Mouse (Mus musculus): ENCODE results near the gene Olfr49. TPM values are rescaled to one million over a fixed set of nuclear protein-coding genes. Genes with fewer than 3 reads are reported as not detected.

Gene Olfr49
- polyA plus RNA-seq, 1 experiment from 2014 or later: 0.08 TPM

DNA sequence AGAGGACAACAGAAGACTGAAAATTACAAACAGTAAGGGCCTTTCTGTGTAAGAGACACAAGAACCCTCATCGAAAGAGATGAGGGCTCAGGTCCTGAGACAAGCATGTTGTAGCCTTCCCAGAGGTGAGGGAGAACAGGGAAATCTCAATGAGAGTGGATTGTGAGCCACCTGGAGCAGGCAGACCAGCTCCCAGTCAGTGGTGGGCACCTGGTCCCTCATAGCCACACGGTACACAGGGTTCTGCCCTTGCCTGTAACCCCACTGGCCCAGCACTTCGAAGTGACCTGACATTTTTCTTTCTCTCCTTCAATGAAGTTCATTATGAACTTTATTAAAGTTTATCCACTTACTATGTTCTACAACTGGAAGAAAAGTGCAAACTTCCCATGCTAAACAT lies 12.0 kb downstream of the Olfr49 start:
- Histone ChIP-seq H3K4me3 (no peak overlapping the region), H3K4me1 (no peaks in the 10 kb centered on the region), H3K36me3 (peaks cover 16% of the 10 kb centered on the region), H3K27ac (no peak overlapping the region), H3K9me3 (no peaks in the 10 kb centered on the region), H3K27me3 (ENCODE audit: insufficient read depth, poor library complexity, severe bottlenecking) (no peaks in the 10 kb centered on the region)
- 76% methylated on average over 3 of the region's 3 CpGs for WGBS
- DNase-seq (ENCODE audit: low spot score): peak; percentile 69

DNA sequence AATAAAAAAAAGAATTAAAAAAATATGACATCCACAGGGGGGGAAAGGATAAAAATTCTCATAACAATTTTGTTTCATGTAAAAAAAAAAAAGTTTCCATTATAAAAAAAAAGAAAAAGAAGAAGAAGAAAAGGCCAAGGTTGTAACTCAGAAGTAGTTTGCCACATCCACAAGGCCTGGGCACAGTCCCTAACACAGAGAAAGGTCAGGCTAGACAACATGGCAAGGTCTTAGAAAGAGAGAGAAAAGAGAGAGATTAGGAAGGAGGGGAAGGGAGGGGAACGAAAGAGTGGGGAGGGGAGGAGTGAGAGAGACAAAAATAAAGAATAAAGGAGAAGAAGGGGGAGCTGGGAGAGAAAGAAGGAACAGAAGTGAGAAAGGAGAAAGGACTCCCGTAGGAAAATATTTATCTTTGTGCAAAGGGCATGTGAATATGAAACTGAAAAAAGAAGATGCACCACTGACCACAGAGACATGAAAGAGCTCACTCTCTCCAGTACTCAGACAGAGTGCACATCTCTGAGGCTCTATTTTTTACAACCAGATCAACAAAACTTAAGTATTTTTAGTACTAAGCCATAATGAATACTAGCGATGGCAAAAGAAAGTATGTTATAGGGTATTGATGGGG lies 12.6 kb downstream of the Olfr49 start:
- Histone ChIP-seq H3K36me3 (peaks cover 22% of the 10 kb centered on the region), H3K9me3 (no peaks in the 10 kb centered on the region), H3K27ac (no peak overlapping the region), H3K4me1 (no peaks in the 10 kb centered on the region), H3K27me3 (ENCODE audit: insufficient read depth, poor library complexity, severe bottlenecking) (no peaks in the 10 kb centered on the region), H3K4me3 (no peak overlapping the region)
- no peak for DNase-seq (ENCODE audit: low spot score)
- 73% methylated on average over 3 of the region's 3 CpGs for WGBS

DNA sequence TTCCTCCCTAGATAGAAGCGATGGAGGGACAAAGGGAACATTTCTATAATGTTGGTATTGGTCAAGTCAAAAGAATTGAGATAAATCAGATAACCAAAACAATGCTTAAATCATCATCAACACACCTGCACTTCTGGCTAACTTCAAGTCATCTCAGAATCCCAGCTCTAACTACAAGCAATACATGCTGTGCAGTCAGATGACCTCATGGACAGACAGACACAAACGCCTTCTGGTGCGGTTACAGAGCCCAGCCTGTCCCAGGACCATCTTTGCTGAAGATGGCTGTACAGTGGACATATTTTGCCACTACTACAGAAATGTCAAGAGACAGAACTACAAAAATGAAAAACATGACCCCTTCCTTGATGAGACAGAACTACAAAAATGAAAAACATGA lies 14.3 kb downstream of the Olfr49 start:
- Histone ChIP-seq H3K9me3 (no peaks in the 10 kb centered on the region), H3K27ac (no peak overlapping the region), H3K36me3 (peaks cover 31% of the 10 kb centered on the region), H3K4me3 (no peak overlapping the region), H3K27me3 (ENCODE audit: insufficient read depth, poor library complexity, severe bottlenecking) (no peaks in the 10 kb centered on the region), H3K4me1 (peaks cover 4% of the 10 kb centered on the region)
- DNase-seq (ENCODE audit: low spot score): peak; percentile 59
- 85% methylated on average over 3 of the region's 3 CpGs for WGBS

DNA sequence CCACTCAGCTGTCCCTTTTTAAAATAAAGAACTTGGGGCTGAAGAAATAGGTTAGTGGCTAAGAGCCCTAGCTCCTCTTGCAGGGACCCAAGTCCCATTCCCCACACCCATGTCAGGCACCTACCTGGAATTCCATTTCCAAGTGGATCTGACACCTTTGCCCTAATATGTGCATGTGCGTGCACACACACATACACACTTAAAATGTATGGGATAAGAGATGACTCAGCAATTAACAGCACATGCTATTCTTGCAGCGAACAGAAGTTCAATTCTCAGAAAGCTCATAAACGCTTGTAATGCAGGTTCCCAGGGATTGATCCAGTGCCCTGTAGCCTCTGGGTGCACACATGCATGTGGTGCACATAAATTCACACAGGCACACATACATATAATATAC lies 15.2 kb downstream of the Olfr49 start:
- peaks cover 31% of the 10 kb centered on the region for H3K36me3 ChIP-seq
- DNase-seq (ENCODE audit: low spot score): peak; percentile 56
- H3K4me3 ChIP-seq: no peak overlapping the region

DNA sequence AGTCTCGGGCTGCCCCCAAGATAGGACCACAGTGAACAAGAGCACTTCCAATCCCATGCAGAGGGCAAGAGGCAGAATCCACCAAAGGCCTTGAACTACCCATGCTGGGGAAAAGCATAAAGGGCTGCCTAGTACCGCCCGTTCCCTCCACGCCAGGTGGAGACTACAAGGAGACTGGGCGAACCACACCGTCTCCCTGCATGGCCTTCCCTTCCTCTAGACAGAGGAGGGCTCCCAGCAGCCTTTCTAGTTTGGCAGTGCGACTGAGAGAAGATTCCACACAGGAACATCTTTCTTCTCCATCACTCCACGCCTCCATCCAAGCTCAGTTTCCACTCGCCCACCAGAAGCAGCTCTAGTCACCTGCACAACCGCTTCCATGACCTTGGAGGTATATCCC lies 16.8 kb downstream of the Olfr49 start:
- Histone ChIP-seq H3K4me1 (peaks cover 21% of the 10 kb centered on the region), H3K27me3 (ENCODE audit: insufficient read depth, poor library complexity, severe bottlenecking) (no peaks in the 10 kb centered on the region), H3K27ac (no peak overlapping the region), H3K9me3 (no peaks in the 10 kb centered on the region), H3K36me3 (peaks cover 42% of the 10 kb centered on the region), H3K4me3 (no peak overlapping the region)
- peak; percentile 58 for DNase-seq (ENCODE audit: low spot score)
- 92% methylated on average over 10 of the region's 10 CpGs for WGBS

More for the DNA sequence above, 15.2 kb downstream of the Olfr49 start:
- no peaks in the 10 kb centered on the region for H3K9me3 ChIP-seq
- WGBS: 95% methylated on average over 3 of the region's 3 CpGs
- H3K27me3 ChIP-seq (ENCODE audit: insufficient read depth, poor library complexity, severe bottlenecking): no peaks in the 10 kb centered on the region
- no peak overlapping the region for H3K27ac ChIP-seq
- H3K4me1 ChIP-seq: peaks cover 13% of the 10 kb centered on the region

DNA sequence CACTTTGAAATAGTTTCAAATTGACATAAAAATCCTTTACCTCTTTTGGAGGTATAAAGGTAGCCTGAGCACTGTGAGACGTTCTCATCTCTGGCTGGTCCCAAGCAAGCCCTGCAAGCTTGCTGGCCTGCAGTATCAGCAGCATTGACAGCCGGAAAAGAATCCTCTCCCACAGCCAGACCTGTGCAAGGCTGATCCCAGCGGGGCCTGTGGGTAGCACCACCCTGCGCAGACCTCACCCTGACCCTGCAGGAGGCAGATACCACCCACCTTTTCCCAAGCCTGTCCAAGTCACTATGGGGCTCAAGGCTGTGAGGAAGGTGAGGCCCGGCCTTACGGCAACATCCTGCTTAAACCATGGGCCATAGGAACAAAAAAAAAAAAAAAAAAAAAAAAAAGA lies 18.8 kb downstream of the Olfr49 start:
- Histone ChIP-seq H3K9me3 (no peaks in the 10 kb centered on the region), H3K4me3 (no peak overlapping the region), H3K27ac (no peak overlapping the region), H3K36me3 (peaks cover 49% of the 10 kb centered on the region), H3K4me1 (peaks cover 25% of the 10 kb centered on the region), H3K27me3 (ENCODE audit: insufficient read depth, poor library complexity, severe bottlenecking) (no peaks in the 10 kb centered on the region)
- WGBS: 73% methylated on average over 6 of the region's 6 CpGs
- no peak for DNase-seq (ENCODE audit: low spot score)

DNA sequence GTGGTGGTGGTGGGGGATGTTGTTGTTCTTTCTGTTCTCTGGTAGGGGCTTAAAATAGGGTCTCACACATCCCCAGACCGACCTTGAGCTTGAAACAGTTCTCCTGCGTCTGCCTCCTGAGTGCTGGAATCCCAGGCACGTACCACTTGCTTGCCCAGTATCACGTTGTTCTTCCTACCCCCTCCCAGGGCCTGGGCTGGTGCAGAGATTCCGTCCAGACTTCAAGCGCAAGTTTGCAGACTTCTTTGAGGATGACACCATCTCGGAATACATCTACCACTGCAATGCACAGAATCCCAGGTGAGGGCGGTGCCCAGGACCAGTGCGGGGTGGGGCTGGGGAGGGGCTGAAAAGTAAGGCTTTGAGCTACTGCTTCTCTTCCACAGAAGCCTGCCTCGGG lies 19.6 kb downstream of the Olfr49 start:
- Histone ChIP-seq H3K9me3 (no peaks in the 10 kb centered on the region), H3K36me3 (peaks cover 49% of the 10 kb centered on the region), H3K4me1 (peaks cover 32% of the 10 kb centered on the region), H3K4me3 (no peak overlapping the region; the same call in 1 of the 2 replicates), H3K27ac (peak overlapping the region; percentile 76), H3K27me3 (ENCODE audit: insufficient read depth, poor library complexity, severe bottlenecking) (no peaks in the 10 kb centered on the region)
- no peak for DNase-seq (ENCODE audit: low spot score)
- WGBS: 42% methylated on average over 10 of the region's 10 CpGs

DNA sequence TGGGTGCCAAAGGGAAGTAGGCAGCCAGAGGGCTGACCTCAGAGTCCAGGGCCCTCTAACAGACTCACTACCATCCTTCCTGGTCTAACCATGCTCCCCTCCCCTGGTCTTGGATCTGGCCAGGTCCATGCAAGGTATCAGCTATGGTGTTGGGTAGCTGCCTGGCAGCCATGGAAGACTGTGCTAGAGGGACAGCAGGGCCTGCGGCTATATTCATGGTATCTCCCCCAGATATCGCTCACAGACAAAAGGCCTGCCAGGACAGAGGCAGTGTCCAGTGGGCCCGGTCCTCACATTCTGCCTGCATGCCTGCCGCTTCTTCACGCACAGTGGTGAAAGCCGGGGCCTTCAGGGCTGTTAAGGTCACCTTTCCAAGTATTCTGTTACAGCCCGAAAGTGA lies 20.5 kb downstream of the Olfr49 start:
- Histone ChIP-seq H3K4me3 (no peak overlapping the region), H3K27me3 (ENCODE audit: insufficient read depth, poor library complexity, severe bottlenecking) (no peaks in the 10 kb centered on the region), H3K27ac (peak overlapping the region; percentile 76; the same call in 1 of the 2 replicates), H3K4me1 (peaks cover 39% of the 10 kb centered on the region), H3K36me3 (peaks cover 47% of the 10 kb centered on the region), H3K9me3 (no peaks in the 10 kb centered on the region)
- 69% methylated on average over 7 of the region's 7 CpGs for WGBS
- no peak for DNase-seq (ENCODE audit: low spot score)

DNA sequence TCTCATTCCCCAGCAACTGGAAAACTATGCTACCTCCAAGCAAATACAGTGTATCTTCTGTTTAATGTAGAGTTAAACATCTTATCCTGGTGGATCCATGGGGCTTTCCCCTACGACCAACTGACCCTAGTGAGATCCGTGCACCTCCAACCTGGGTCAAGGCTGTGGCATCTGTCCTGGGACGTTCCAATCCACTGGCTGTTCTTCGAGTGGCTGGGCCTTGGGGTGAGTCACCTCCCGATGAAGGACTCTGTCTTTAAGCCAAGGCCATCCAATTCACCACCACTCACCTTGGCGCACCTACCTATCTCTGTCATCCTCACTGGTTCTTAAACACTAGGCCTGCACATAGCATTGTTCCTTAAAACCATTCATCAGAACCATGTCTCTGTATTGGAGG lies 21.6 kb downstream of the Olfr49 start:
- Histone ChIP-seq H3K4me3 (no peak overlapping the region), H3K9me3 (no peaks in the 10 kb centered on the region), H3K36me3 (peaks cover 37% of the 10 kb centered on the region), H3K27me3 (ENCODE audit: insufficient read depth, poor library complexity, severe bottlenecking) (no peaks in the 10 kb centered on the region), H3K27ac (no peak overlapping the region), H3K4me1 (peaks cover 49% of the 10 kb centered on the region)
- peak; percentile 47 for DNase-seq (ENCODE audit: low spot score)
- 92% methylated on average over 6 of the region's 6 CpGs for WGBS

DNA sequence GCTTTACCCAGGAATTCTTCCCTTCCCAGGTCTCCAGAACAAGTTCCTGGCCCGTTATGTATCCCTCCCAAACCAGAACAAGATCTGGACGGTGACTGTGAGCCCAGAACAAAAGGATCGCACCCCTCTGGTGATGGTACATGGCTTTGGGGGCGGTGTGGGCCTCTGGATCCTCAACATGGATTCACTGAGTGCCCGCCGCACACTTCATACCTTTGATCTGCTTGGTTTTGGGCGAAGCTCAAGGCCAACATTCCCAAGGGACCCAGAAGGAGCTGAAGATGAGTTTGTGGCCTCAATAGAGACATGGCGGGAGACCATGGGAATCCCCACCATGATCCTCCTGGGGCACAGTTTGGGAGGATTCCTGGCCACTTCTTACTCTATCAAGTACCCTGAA lies 22.1 kb downstream of the Olfr49 start:
- no peak overlapping the region for H3K27ac ChIP-seq
- WGBS: 84% methylated on average over 8 of the region's 8 CpGs

DNA sequence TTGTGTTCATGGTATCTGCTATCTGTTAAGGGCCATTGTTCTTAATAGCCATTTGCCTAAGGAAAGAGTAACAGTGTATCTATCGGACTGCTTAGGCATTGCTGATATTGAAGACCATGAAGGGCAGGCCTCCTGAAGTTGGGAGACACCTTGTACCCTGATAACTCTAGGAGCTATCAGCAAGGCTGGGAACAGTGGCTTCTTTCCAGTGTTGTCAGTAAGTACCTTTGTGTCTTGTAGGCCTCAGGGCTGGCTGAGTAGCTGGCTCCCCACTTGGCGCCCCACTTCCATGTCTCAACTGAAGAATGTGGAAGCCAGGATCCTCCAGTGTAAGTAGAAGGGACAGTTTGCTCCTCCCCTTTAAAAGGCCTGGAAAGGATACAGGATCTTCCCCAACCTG lies 23.4 kb downstream of the Olfr49 start:
- H3K27ac ChIP-seq: no peak overlapping the region
- no peak overlapping the region for H3K4me3 ChIP-seq
- H3K36me3 ChIP-seq: peaks cover 20% of the 10 kb centered on the region
- peak; percentile 70 for DNase-seq (ENCODE audit: low spot score)
- no peaks in the 10 kb centered on the region for H3K27me3 ChIP-seq (ENCODE audit: insufficient read depth, poor library complexity, severe bottlenecking)
- 78% methylated on average over 2 of the region's 2 CpGs for WGBS
- peaks cover 50% of the 10 kb centered on the region for H3K4me1 ChIP-seq
- H3K9me3 ChIP-seq: no peaks in the 10 kb centered on the region

More for the DNA sequence above, 22.1 kb downstream of the Olfr49 start:
- Histone ChIP-seq H3K36me3 (peaks cover 32% of the 10 kb centered on the region), H3K9me3 (no peaks in the 10 kb centered on the region), H3K4me1 (peaks cover 50% of the 10 kb centered on the region), H3K27me3 (ENCODE audit: insufficient read depth, poor library complexity, severe bottlenecking) (no peaks in the 10 kb centered on the region), H3K4me3 (no peak overlapping the region)
- DNase-seq (ENCODE audit: low spot score): peak; percentile 67

DNA sequence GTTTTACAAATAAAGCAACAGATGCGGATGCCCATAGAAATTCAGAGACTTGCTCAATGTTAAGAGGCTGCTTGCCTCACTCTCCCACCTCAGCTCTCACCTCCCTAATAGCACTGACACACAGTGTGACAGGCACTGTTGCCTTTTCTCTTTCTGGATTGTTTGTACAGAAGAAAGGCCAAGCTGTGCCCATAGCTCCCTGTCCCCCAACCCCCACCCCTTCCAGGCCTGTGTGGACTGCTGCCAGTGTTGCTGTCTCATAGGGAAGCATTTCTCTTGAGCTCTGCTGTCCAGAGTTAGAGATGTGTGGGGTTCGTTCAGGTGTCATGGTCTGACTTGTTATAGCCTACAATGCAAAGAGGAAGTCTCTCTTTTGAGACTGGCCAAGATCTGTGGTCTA lies 24.5 kb downstream of the Olfr49 start:
- Histone ChIP-seq H3K27ac (no peak overlapping the region), H3K36me3 (peaks cover 19% of the 10 kb centered on the region), H3K27me3 (ENCODE audit: insufficient read depth, poor library complexity, severe bottlenecking) (no peaks in the 10 kb centered on the region), H3K4me3 (peak overlapping the region; percentile 80), H3K9me3 (no peaks in the 10 kb centered on the region), H3K4me1 (peaks cover 44% of the 10 kb centered on the region)
- 71% methylated on average over 2 of the region's 2 CpGs for WGBS
- DNase-seq (ENCODE audit: low spot score): peak; percentile 42

DNA sequence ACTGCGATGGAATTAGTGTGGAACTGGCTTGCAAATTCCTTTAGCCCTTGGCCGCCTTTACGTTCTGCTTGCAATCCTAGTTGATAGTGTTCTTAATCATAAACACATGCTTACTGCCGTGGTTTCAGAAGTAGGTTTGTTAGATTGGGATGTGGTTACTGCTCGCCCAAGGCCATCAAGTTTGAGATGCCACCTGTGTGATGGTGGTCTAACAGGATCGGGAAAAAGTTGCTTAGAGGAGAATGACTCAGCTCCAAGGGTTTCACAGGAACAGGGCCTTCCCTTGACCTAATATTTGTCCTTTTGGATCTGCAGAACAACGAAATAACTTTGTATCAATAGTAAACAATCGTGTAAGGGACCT lies 25.0 kb downstream of the Olfr49 start:
- peaks cover 44% of the 10 kb centered on the region for H3K4me1 ChIP-seq
- H3K27ac ChIP-seq: peak overlapping the region; percentile 88
- WGBS: 20% methylated on average over 8 of the region's 8 CpGs
- no peaks in the 10 kb centered on the region for H3K9me3 ChIP-seq
- H3K27me3 ChIP-seq (ENCODE audit: insufficient read depth, poor library complexity, severe bottlenecking): no peaks in the 10 kb centered on the region
- peaks cover 19% of the 10 kb centered on the region for H3K36me3 ChIP-seq
- peak overlapping the region; percentile 80 for H3K4me3 ChIP-seq
- no peak for DNase-seq (ENCODE audit: low spot score)
